Mouse (Mus musculus): ENCODE data around the gene Rbm41.

Rbm41 gene

GRCm38 (mm10) chrX:139877936-139878335 lies 120.5 kb downstream of the Rbm41 start:
- Histone ChIP-seq H3K4me3 (replicated peaks; ENCODE audit: low read length) (no peak overlapping the region), H3K27me3 (ENCODE audit: insufficient read depth, low read length) (0 out of 2 replicates have a peak, but pooled peaks cover 1% of the 10 kb centered on the region), H3K9me3 (ENCODE audit: low read length) (no peaks in the 10 kb centered on the region), H3K36me3 (ENCODE audit: insufficient read depth, low read length) (no peaks in the 10 kb centered on the region), H3K4me1 (replicated peaks; ENCODE audit: low read depth, low read length) (no peaks in the 10 kb centered on the region)
- TF ChIP-seq CTCF (conservative IDR thresholded peaks at IDR 0.05; ENCODE audit: low read length): no peak
- TF ChIP-seq POU5F1 (IDR thresholded peaks at IDR 0.05; ENCODE audit: borderline replicate concordance, low read length): no peak
- no peak for TF ChIP-seq NANOG (IDR thresholded peaks at IDR 0.05; ENCODE audit: borderline replicate concordance, low read length)

GRCm38 (mm10) chrX:139877105-139877504 lies 121.3 kb downstream of the Rbm41 start:
- Histone ChIP-seq H3K4me1 (replicated peaks; ENCODE audit: low read depth, low read length) (no peaks in the 10 kb centered on the region), H3K27me3 (ENCODE audit: insufficient read depth, low read length) (peaks cover 9% of the 10 kb centered on the region), H3K36me3 (ENCODE audit: insufficient read depth, low read length) (no peaks in the 10 kb centered on the region), H3K4me3 (replicated peaks; ENCODE audit: low read length) (no peak overlapping the region), H3K9me3 (ENCODE audit: low read length) (no peaks in the 10 kb centered on the region)
- TF ChIP-seq POU5F1 (IDR thresholded peaks at IDR 0.05; ENCODE audit: borderline replicate concordance, low read length): no peak
- no peak for TF ChIP-seq CTCF (conservative IDR thresholded peaks at IDR 0.05; ENCODE audit: low read length)
- no peak for TF ChIP-seq NANOG (IDR thresholded peaks at IDR 0.05; ENCODE audit: borderline replicate concordance, low read length)

GRCm38 (mm10) chrX:139870938-139871791 lies 127.2 kb downstream of the Rbm41 start, which contains the start of gene Morc4:
Gene Morc4 (minus strand): TSS chrX:139871677.
- peak within 1 kb of the TSS; percentile 81 for H3K4me3 ChIP-seq (replicated peaks; ENCODE audit: low read length)
- TF ChIP-seq CTCF (conservative IDR thresholded peaks at IDR 0.05; ENCODE audit: low read length): no peak
- TF ChIP-seq POU5F1 (IDR thresholded peaks at IDR 0.05; ENCODE audit: borderline replicate concordance, low read length): no peak
- TF ChIP-seq NANOG (IDR thresholded peaks at IDR 0.05; ENCODE audit: borderline replicate concordance, low read length): no peak
- peaks cover 40% of the 10 kb centered on the region for H3K27me3 ChIP-seq (ENCODE audit: insufficient read depth, low read length)

GRCm38 (mm10) chrX:139870300-139870711 lies 128.1 kb downstream of the Rbm41 start:
- no peak overlapping the region for H3K4me3 ChIP-seq (replicated peaks; ENCODE audit: low read length)
- no peaks in the 10 kb centered on the region for H3K36me3 ChIP-seq (ENCODE audit: insufficient read depth, low read length)
- H3K9me3 ChIP-seq (ENCODE audit: low read length): no peaks in the 10 kb centered on the region
- no peaks in the 10 kb centered on the region for H3K4me1 ChIP-seq (replicated peaks; ENCODE audit: low read depth, low read length)
- H3K27me3 ChIP-seq (ENCODE audit: insufficient read depth, low read length): peaks cover 40% of the 10 kb centered on the region
- TF ChIP-seq CTCF (conservative IDR thresholded peaks at IDR 0.05; ENCODE audit: low read length) (no peak), NANOG (IDR thresholded peaks at IDR 0.05; ENCODE audit: borderline replicate concordance, low read length) (no peak), POU5F1 (IDR thresholded peaks at IDR 0.05; ENCODE audit: borderline replicate concordance, low read length) (no peak)

More at GRCm38 (mm10) chrX:139870938-139871791, 127.2 kb downstream of the Rbm41 start, which contains the start of gene Morc4:
- H3K4me1 ChIP-seq (replicated peaks; ENCODE audit: low read depth, low read length): no peaks in the 10 kb centered on the region
- H3K9me3 ChIP-seq (ENCODE audit: low read length): no peaks in the 10 kb centered on the region
- H3K36me3 ChIP-seq (ENCODE audit: insufficient read depth, low read length): no peaks in the 10 kb centered on the region

GRCm38 (mm10) chrX:139859402-139859801 lies 139.0 kb downstream of the Rbm41 start:
- Histone ChIP-seq H3K27me3 (ENCODE audit: insufficient read depth, low read length) (no peaks in the 10 kb centered on the region), H3K4me3 (replicated peaks; ENCODE audit: low read length) (no peak overlapping the region), H3K9me3 (ENCODE audit: low read length) (no peaks in the 10 kb centered on the region), H3K36me3 (ENCODE audit: insufficient read depth, low read length) (no peaks in the 10 kb centered on the region), H3K4me1 (replicated peaks; ENCODE audit: low read depth, low read length) (no peaks in the 10 kb centered on the region)
- TF ChIP-seq CTCF (conservative IDR thresholded peaks at IDR 0.05; ENCODE audit: low read length) (no peak), POU5F1 (IDR thresholded peaks at IDR 0.05; ENCODE audit: borderline replicate concordance, low read length) (no peak), NANOG (IDR thresholded peaks at IDR 0.05; ENCODE audit: borderline replicate concordance, low read length) (no peak)

GRCm38 (mm10) chrX:139854795-139855194 lies 143.6 kb downstream of the Rbm41 start:
- Histone ChIP-seq H3K27me3 (ENCODE audit: insufficient read depth, low read length) (no peaks in the 10 kb centered on the region), H3K4me1 (replicated peaks; ENCODE audit: low read depth, low read length) (no peaks in the 10 kb centered on the region)
- TF ChIP-seq POU5F1 (IDR thresholded peaks at IDR 0.05; ENCODE audit: borderline replicate concordance, low read length): no peak
- no peak for TF ChIP-seq CTCF (conservative IDR thresholded peaks at IDR 0.05; ENCODE audit: low read length)
- no peak for TF ChIP-seq NANOG (IDR thresholded peaks at IDR 0.05; ENCODE audit: borderline replicate concordance, low read length)

GRCm38 (mm10) chrX:139841091-139841490 lies 157.3 kb downstream of the Rbm41 start:
- H3K36me3 ChIP-seq (ENCODE audit: insufficient read depth, low read length): no peaks in the 10 kb centered on the region
- H3K9me3 ChIP-seq (ENCODE audit: low read length): no peaks in the 10 kb centered on the region
- H3K4me1 ChIP-seq (replicated peaks; ENCODE audit: low read depth, low read length): no peaks in the 10 kb centered on the region
- TF ChIP-seq NANOG (IDR thresholded peaks at IDR 0.05; ENCODE audit: borderline replicate concordance, low read length): no peak
- TF ChIP-seq CTCF (conservative IDR thresholded peaks at IDR 0.05; ENCODE audit: low read length): no peak
- no peak for TF ChIP-seq POU5F1 (IDR thresholded peaks at IDR 0.05; ENCODE audit: borderline replicate concordance, low read length)
- no peak overlapping the region for H3K4me3 ChIP-seq (replicated peaks; ENCODE audit: low read length)
- H3K27me3 ChIP-seq (ENCODE audit: insufficient read depth, low read length): no peaks in the 10 kb centered on the region

More at GRCm38 (mm10) chrX:139854795-139855194, 143.6 kb downstream of the Rbm41 start:
- Histone ChIP-seq H3K4me3 (replicated peaks; ENCODE audit: low read length) (no peak overlapping the region), H3K36me3 (ENCODE audit: insufficient read depth, low read length) (no peaks in the 10 kb centered on the region), H3K9me3 (ENCODE audit: low read length) (no peaks in the 10 kb centered on the region)
